9 mouse cellular contexts compared by ENCODE assay signal in genomic region chr3:69290294-69290693, GRCm38 (mm10). TPM values are rescaled to one million over a fixed set of nuclear protein-coding genes. Genes with fewer than 3 reads are reported as not detected.
DNase-seq lines count a peak whose midpoint lies in the region; ATAC-seq and TF ChIP-seq lines count a peak whose summit lies in the region.
"Had no signal": no experiment of that assay in that cellular context is flagged by ENCODE, and none has a peak within 500 bp of the region (broad histone marks: within the 10 kb centered on the region; RNA-seq: fewer than 3 reads in every experiment).

No protein-coding gene starts in this region.

- H3K9me3 ChIP-seq in limb, embryonic 13.5 days = no peaks in the 10 kb centered on the region
- no peaks in the 10 kb centered on the region for H3K9me3 ChIP-seq in limb, embryonic 10.5 days (replicated peaks)
- no peaks in the 10 kb centered on the region for H3K9me3 ChIP-seq in liver, embryonic 12.5 days (replicated peaks)
- H3K9me3 ChIP-seq: G1E had no signal

- peak overlapping the region; percentile 38; the same call in 1 of the 2 replicates for H3K4me2 ChIP-seq in limb, embryonic 13.5 days (replicated peaks)
- no peak overlapping the region for H3K4me2 ChIP-seq in liver, embryonic 12.5 days

- peaks cover 9% of the 10 kb centered on the region for H3K4me1 ChIP-seq in limb, embryonic 13.5 days
- peaks cover 3% of the 10 kb centered on the region; the same call in 1 of the 2 replicates for H3K4me1 ChIP-seq in limb, embryonic 10.5 days
- no peaks in the 10 kb centered on the region for H3K4me1 ChIP-seq in lung, adult 2 months (ENCODE audit: control insufficient read depth, insufficient read depth, low read length)
- no peaks in the 10 kb centered on the region for H3K4me1 ChIP-seq in liver, embryonic 12.5 days

- H3K4me3 ChIP-seq in limb, embryonic 13.5 days = no peak overlapping the region
- no peak overlapping the region for H3K4me3 ChIP-seq in limb, embryonic 10.5 days
- H3K4me3 ChIP-seq in lung, adult 2 months (replicated peaks; ENCODE audit: extremely low read depth, low read depth, low read length) = no peak overlapping the region
- H3K4me3 ChIP-seq in liver, embryonic 12.5 days = no peak overlapping the region

- TF ChIP-seq POLR2A in lung, adult 2 months (IDR thresholded peaks at IDR 0.05; ENCODE audit: borderline replicate concordance, extremely low read depth, low read depth, low read length) = no peak

- H3K9ac ChIP-seq in limb, embryonic 13.5 days = no peak overlapping the region
- no peak overlapping the region for H3K9ac ChIP-seq in liver, embryonic 12.5 days

- no peaks in the 10 kb centered on the region for H3K27me3 ChIP-seq in limb, embryonic 13.5 days
- no peaks in the 10 kb centered on the region for H3K27me3 ChIP-seq in limb, embryonic 10.5 days (ENCODE audit: low read depth, poor library complexity, severe bottlenecking)
- H3K27me3 ChIP-seq in liver, embryonic 12.5 days (replicated peaks) = no peaks in the 10 kb centered on the region

- no peak overlapping the region; the same call in 1 of the 2 replicates for H3K27ac ChIP-seq in limb, embryonic 13.5 days
- no peak overlapping the region for H3K27ac ChIP-seq in limb, embryonic 10.5 days
- H3K27ac ChIP-seq in liver, embryonic 12.5 days = no peak overlapping the region

- TF ChIP-seq CTCF in lung, adult 2 months (IDR thresholded peaks at IDR 0.05; ENCODE audit: insufficient read depth, low read length) = no peak

- no peaks in the 10 kb centered on the region for H3K36me3 ChIP-seq in limb, embryonic 13.5 days
- H3K36me3 ChIP-seq in limb, embryonic 10.5 days = no peaks in the 10 kb centered on the region
- no peaks in the 10 kb centered on the region for H3K36me3 ChIP-seq in liver, embryonic 12.5 days
- H3K36me3 ChIP-seq: G1E had no signal

- peak; percentile 40 for ATAC-seq in limb, embryonic 13.5 days (ENCODE audit: low FRiP score, low read depth)
- ATAC-seq in liver, embryonic 12.5 days = no peak

- DNase-seq in limb, embryonic 10.5 days (ENCODE audit: low spot score) = no peak
- DNase-seq in brain, adult 2 months (ENCODE audit: low read depth, low spot score) = peak; percentile 61
- peak; percentile 88 for DNase-seq in gastrocnemius, adult 18-20 months (ENCODE audit: low spot score)
- peak; percentile 52 to 54 for DNase-seq in kidney, adult 8-10 months
- DNase-seq in lung, adult 2 months = peak; percentile 39
- peak; percentile 84 to 86 for DNase-seq in right cerebral cortex, postnatal 10 days (ENCODE audit: low spot score in 2 of 2)

- WGBS in limb, embryonic 13.5 days = 60% methylated on average over 7 of the region's 7 CpGs
- 88% methylated on average over 7 of the region's 7 CpGs for WGBS in limb, embryonic 10.5 days
- 22% methylated on average over 7 of the region's 7 CpGs for WGBS in lung, adult 2 months
- WGBS in liver, embryonic 12.5 days (ENCODE audit: insufficient replicate concordance) = 73% methylated on average over 7 of the region's 7 CpGs

RNA-seq across cellular contexts. Expression of gene Ppm1l, which starts 26.4 kb away (rescaled TPM):
- polyA plus RNA-seq in limb, embryonic 13.5 days (2015; fragmentation: Nextera tagmentation; extraction: Ambion mirVana) = 14.0 and 15.9 TPM in 2 replicates
- 6.7 and 9.5 TPM in 2 replicates for polyA plus RNA-seq in limb, embryonic 10.5 days (2016; fragmentation: Nextera tagmentation; extraction: Ambion mirVana)
- total RNA-seq in gastrocnemius, adult 18-20 months (2021) = 100 to 1,000 TPM in 1 of 2 experiments, 10 to 100 TPM in 1; 96.4 to 102 TPM
- 3.0 and 5.2 TPM in 2 replicates for polyA plus RNA-seq in lung, adult 2 months (2012; rRNA removed)
- polyA plus RNA-seq in liver, embryonic 12.5 days (2016; fragmentation: Nextera tagmentation; extraction: Ambion mirVana) = 7.2 and 7.4 TPM in 2 replicates
